16 mouse cellular contexts compared by ENCODE assay signal in genomic region chr13:54153672-54154218, GRCm38 (mm10). TPM values are rescaled to one million over a fixed set of nuclear protein-coding genes. Genes with fewer than 3 reads are reported as not detected.
A peak's percentile ranks its signal among the peaks of the same experiment; 100 is the strongest.
DNase-seq lines count a peak whose midpoint lies in the region; ATAC-seq and TF ChIP-seq lines count a peak whose summit lies in the region.
"Had no signal": no experiment of that assay in that cellular context is flagged by ENCODE, and none has a peak within 500 bp of the region (broad histone marks: within the 10 kb centered on the region; RNA-seq: fewer than 3 reads in every experiment).

No protein-coding gene starts in this region.

- H3K36me3 ChIP-seq in heart, postnatal 0 days (replicated peaks; ENCODE audit: control insufficient read depth, insufficient read depth, low read length): no peaks in the 10 kb centered on the region
- H3K36me3 ChIP-seq in E14TG2a.4 (ENCODE audit: insufficient read depth, low read length): no peaks in the 10 kb centered on the region
- H3K36me3 ChIP-seq: G1E; heart, embryonic 15.5 days; kidney, embryonic 15.5 days; liver, embryonic 15.5 days had no signal

- no peak overlapping the region for H3K9ac ChIP-seq in heart, postnatal 0 days (replicated peaks; ENCODE audit: low read depth, low read length)
- H3K9ac ChIP-seq: forebrain, embryonic 13.5 days; heart, embryonic 15.5 days; kidney, embryonic 15.5 days; liver, embryonic 15.5 days had no signal

- H3K4me1 ChIP-seq in heart, postnatal 0 days (ENCODE audit: control insufficient read depth, insufficient read depth): no peaks in the 10 kb centered on the region
- H3K4me1 ChIP-seq in E14TG2a.4 (replicated peaks; ENCODE audit: low read depth, low read length): peaks cover 62% of the 10 kb centered on the region
- H3K4me1 ChIP-seq: kidney, embryonic 15.5 days; liver, embryonic 15.5 days had no signal

- TF ChIP-seq EP300 in heart, postnatal 0 days (IDR thresholded peaks at IDR 0.05; ENCODE audit: low read depth): no peak

- H3K9me3 ChIP-seq in heart, postnatal 0 days (replicated peaks; ENCODE audit: control insufficient read depth, low read length): no peaks in the 10 kb centered on the region
- H3K9me3 ChIP-seq in E14TG2a.4 (ENCODE audit: low read length): peaks cover 10% of the 10 kb centered on the region
- H3K9me3 ChIP-seq: forebrain, embryonic 13.5 days; heart, embryonic 15.5 days; kidney, embryonic 15.5 days; liver, embryonic 15.5 days had no signal

- no peak for DNase-seq in heart, postnatal 0 days (ENCODE audit: low spot score)
- DNase-seq in heart, postnatal 4 days: no peak
- DNase-seq in MEL-GATA-1-ER (ENCODE audit: extremely low read depth, low read depth): peak; percentile 80
- no peak for DNase-seq in natural killer cell, adult 2 months (ENCODE audit: low spot score in 2 of 2)
- DNase-seq in layer of hippocampus, postnatal 14 days (ENCODE audit: low spot score in 2 of 2): no peak
- DNase-seq in urinary bladder, adult 2 months (ENCODE audit: low spot score): no peak
- DNase-seq: cerebellum, adult 18-20 months; lung, postnatal 4 days; thymus, postnatal 36 days had no signal

- no peak overlapping the region for H3K4me3 ChIP-seq in heart, postnatal 0 days (ENCODE audit: low read depth, low read length)
- H3K4me3 ChIP-seq in E14TG2a.4 (replicated peaks; ENCODE audit: low read length): peak overlapping the region; percentile 66
- H3K4me3 ChIP-seq: forebrain, embryonic 13.5 days; heart, embryonic 15.5 days; kidney, embryonic 15.5 days; liver, embryonic 15.5 days had no signal

- peaks cover 7% of the 10 kb centered on the region; the same call in 1 of the 2 replicates for H3K27me3 ChIP-seq in heart, postnatal 0 days (ENCODE audit: control insufficient read depth, insufficient read depth, low read length)
- H3K27me3 ChIP-seq in E14TG2a.4 (ENCODE audit: insufficient read depth, low read length): peaks cover 15% of the 10 kb centered on the region
- H3K27me3 ChIP-seq: forebrain, embryonic 13.5 days; heart, embryonic 15.5 days; liver, embryonic 15.5 days had no signal

- ATAC-seq in heart, postnatal 0 days (ENCODE audit: insufficient read depth, low read depth): peak; percentile 51; the same call in 1 of the 2 replicates
- peak; percentile 17; the same call in 1 of the 2 replicates for ATAC-seq in granulocyte monocyte progenitor cell, adult 5-6 weeks (replicated peaks; ENCODE audit: poor library complexity, severe bottlenecking)
- ATAC-seq: forebrain, embryonic 13.5 days had no signal

- TF ChIP-seq CTCF in heart, postnatal 0 days (IDR thresholded peaks at IDR 0.05; ENCODE audit: low read depth): no peak
- no peak for TF ChIP-seq CTCF in E14TG2a.4 (conservative IDR thresholded peaks at IDR 0.05; ENCODE audit: low read length)

- 22% methylated on average over 9 of the region's 9 CpGs for WGBS in heart, postnatal 0 days

- no peak overlapping the region for H3K27ac ChIP-seq in heart, postnatal 0 days (ENCODE audit: low read depth)
- H3K27ac ChIP-seq: forebrain, embryonic 13.5 days; heart, embryonic 15.5 days; kidney, embryonic 15.5 days; liver, embryonic 15.5 days had no signal

- no peak overlapping the region for H3K4me2 ChIP-seq in heart, postnatal 0 days (ENCODE audit: low read depth, low read length)
- H3K4me2 ChIP-seq: heart, embryonic 15.5 days; kidney, embryonic 15.5 days; liver, embryonic 15.5 days had no signal

RNA-seq across cellular contexts. Expression of gene Hrh2, which starts 38.2 kb away (rescaled TPM):
- 0.58 TPM in 1 of 2 replicates, not detected in the other for total RNA-seq in heart, postnatal 0 days (2014; rRNA removed; ENCODE audit: low replicate concordance)
- polyA plus RNA-seq in heart, postnatal 0 days (2015; fragmentation: Nextera tagmentation; extraction: Ambion mirVana): 0.07 and 0.08 TPM in 2 replicates
- under 1 TPM; 0.11 to 0.12 TPM for total RNA-seq in heart, postnatal 4 days (2021)
- total RNA-seq in granulocyte monocyte progenitor cell, adult 5-6 weeks (2014; fragmentation: Nextera tagmentation): 6.0 and 6.8 TPM in 2 replicates
- total RNA-seq in granulocyte monocyte progenitor cell, adult 5-6 weeks (2017): 2.2 and 4.4 TPM in 2 replicates
- 1 to 10 TPM; 4.8 to 5.7 TPM for total RNA-seq in layer of hippocampus, postnatal 14 days (2021)
- 0.40 and 0.54 TPM in 2 replicates for polyA plus RNA-seq in urinary bladder, adult 2 months (2012; rRNA removed)
- polyA plus RNA-seq: G1E; kidney, embryonic 15.5 days had no signal
